Mouse (Mus musculus) left cerebral cortex, adult 2 months (tissue): ENCODE measurements around the gene Klhl28. TPM values are rescaled to one million over a fixed set of nuclear protein-coding genes. Genes with fewer than 3 reads are reported as not detected.

Experiments used
- DNase-seq, 2 experiments: peaks; one replicate each; pipeline ENCODE4 v3.0.0; 2021 to 2022; ENCODE audit warnings: low spot score in 2 of 2, mixed read lengths in 1 of 2; ENCODE audit errors: extremely low spot score in 1 of 2
- H3K27ac ChIP-seq: fragments of 200-600 bp; 2 replicates; pipeline ENCODE4 v1.8.1; 2022
- H3K4me3 ChIP-seq: fragments of 200-600 bp; 2 replicates; pipeline ENCODE4 v1.8.1; 2022
- CTCF ChIP-seq: fragments of 200-600 bp; IDR thresholded peaks from 2 replicates; pipeline ENCODE4 v1.8.1; 2022; ENCODE audit warnings: antibody characterized with exemption, mild to moderate bottlenecking, moderate library complexity
- intact Hi-C: fragments of 180-260 bp; cut with DNase I; formaldehyde crosslinking; loops from one replicate; pipeline ENCODE4 v1.15.1; 2025
- total RNA-seq, 2 experiments: library from RNA; stranded (reverse); gene quantifications; 2 replicates each; pipeline ENCODE4 v1.2.3; 2021

Klhl28 gene
- total RNA-seq, 2 experiments from 2014 or later: 22.9 to 24.2 TPM

DNA sequence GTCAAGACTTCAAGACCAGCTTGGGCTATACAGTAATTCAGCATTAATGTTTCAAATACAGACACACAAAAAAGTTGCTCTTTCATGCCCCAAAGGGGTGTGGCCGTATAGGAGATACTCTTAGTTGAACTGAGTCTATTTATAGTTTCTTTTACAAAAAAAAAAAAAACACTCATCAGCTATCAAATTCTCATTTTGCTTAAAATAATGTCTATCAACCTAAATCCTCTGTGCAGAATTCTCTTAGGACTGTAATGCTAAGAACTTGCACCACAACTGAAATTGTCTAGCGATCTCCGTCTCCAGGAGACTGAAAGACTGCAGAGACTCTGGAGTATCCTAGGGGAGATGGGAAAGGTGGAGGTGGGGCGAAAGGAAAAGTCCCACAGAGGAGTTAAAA is 774 bp downstream of the Klhl28 start:
- intact Hi-C loops: no loop called here
- Histone ChIP-seq H3K4me3 (peak overlapping the region; percentile 77), H3K27ac (no peak overlapping the region)
- DNase-seq: no peak
- no peak for TF ChIP-seq CTCF

DNA sequence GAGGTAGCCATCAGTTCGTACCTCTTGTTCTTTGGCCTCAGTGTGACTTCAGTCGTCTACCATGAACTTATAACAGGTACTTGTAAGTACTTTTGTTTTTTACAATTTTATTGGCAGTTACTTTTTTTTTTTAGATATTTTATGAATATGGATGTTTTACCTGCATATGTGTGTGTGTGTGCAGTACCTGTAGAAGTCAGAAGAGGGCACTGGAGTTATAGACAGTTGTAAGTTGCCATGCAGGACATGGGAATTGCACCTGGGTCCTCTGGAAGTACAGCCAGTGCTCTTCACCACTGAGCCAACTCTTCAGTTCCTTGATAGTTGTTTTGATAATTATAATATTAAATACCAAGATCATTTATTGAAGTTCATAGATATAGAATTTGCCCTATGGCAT is 27.8 kb downstream of the Klhl28 start:
- H3K27ac ChIP-seq: no peak overlapping the region
- intact Hi-C loops: no loop called here
- TF ChIP-seq CTCF: peak; percentile 21; the same call in 1 of the 2 replicates
- no peak for DNase-seq
- no peak overlapping the region for H3K4me3 ChIP-seq

DNA sequence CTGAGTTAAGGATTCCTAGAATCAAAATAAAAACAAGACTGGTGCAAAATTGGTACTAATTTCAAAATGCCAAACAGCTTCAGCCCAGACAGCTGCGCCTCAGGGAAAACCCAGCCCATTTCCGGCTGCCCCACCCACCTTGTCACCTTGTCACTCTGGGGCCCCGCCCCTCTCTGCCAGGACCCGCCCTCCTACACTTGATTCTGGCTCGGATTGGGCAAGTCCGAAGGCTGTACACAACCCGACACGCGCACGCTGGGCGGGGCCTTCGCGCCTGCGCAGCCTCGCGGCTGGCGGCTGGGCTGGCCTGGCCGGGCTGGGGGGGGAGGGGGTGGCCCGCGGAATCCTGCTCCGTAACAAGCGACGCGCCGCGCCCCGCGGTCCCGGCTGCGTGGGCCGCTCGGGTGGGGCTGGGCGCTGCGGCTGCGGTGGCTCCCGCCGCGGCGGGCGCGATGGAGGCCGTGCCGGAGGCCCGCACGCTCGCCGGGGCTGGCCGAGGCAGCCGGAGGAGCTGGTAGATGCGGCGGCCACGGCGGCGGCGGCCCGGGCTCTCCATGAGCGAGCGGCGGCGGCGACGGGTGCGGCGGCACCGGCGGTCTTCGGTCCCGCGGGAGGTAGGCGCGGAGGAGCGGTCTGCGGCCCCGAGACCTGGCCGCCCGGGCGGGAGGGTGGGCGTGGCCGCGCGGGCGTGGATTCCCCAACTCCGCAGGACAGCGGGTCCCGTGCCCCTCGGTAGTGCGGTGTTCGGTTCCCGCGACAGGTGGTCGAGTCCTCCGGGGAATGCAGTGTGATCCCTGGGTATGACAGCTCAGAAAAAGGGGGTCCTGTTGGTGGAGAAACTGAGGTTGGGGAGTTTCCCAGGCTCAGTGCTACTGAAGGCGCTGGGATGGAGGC is 47.5 kb downstream of the Klhl28 start, which contains the start of gene Gm527:
Gene Gm527, plus strand, starts transcription at position 329 of the 894 bp plus-strand sequence.
- DNase-seq: peak; percentile 92 to 93
- Histone ChIP-seq H3K27ac (peak within 1 kb of the TSS; percentile 50; the same call in 1 of the 2 replicates), H3K4me3 (peak within 1 kb of the TSS; percentile 85)
- no peak for TF ChIP-seq CTCF
- intact Hi-C loops: no loop called here

DNA sequence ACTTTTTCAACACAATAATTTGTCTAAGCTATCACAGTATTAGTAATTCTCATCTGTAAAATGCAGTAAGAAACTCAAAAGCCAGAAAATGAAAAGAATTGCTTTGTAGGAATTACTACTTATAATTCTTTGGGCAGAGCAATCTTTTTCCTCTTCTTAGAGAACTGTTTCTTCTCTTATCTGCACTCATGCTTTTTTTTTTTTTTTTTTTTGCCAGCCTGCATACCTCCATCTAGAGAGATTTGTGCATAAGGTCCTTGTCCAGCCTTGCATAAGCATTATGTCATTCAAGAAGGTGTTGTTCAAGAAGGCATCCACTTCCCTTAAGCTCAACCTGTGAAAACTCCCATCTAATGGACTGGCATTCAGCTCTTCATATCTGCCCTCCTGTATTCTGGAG is 48.6 kb downstream of the Klhl28 start:
- H3K4me3 ChIP-seq: no peak overlapping the region
- H3K27ac ChIP-seq: no peak overlapping the region
- intact Hi-C loops: no loop called here
- TF ChIP-seq CTCF: no peak
- no peak for DNase-seq

DNA sequence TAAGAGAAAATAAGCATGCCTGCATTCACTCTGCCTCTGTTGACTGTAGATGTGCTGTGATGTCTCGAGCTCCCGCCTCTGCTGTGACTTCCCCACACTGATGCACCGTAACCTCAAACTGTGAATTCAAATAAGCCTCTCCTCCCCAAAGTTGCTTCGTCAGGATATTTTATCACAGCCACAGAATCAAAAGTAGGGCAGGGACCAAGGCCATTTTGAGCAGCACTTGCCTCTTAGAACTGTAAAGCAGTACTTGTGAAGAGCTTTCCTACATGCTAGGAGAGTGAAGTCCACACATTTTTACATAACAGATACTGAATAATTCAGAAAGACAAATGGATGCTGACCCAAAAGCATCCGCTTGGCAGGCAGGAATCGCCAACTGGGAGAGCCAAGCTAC is 52.3 kb downstream of the Klhl28 start:
- intact Hi-C loops: no loop called here

DNA sequence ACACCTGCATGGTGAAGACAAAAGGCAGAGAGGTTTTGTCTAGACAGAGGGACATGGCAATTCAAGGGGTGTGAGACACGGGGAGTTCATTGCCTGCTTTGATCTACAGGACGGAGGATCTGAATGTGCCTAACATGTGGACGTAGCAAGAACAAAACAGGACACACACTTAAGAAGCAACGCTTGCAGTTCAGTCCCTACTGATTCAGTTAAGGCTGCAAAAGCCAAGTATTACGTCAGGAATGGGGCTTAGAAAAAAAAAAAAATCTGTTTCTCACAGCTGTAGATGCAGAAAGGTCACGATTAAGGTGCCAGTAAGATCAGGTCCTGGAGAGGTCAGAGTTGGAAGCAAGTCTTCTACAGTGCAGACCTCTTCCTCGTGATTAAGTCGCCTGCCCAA is 62.1 kb downstream of the Klhl28 start:
- intact Hi-C loops: no loop called here
- TF ChIP-seq CTCF: no peak
- H3K27ac ChIP-seq: no peak overlapping the region
- no peak overlapping the region for H3K4me3 ChIP-seq
- DNase-seq: no peak

More for the DNA sequence above, 52.3 kb downstream of the Klhl28 start:
- peak overlapping the region; percentile 19; the same call in 1 of the 2 replicates for H3K27ac ChIP-seq
- no peak for TF ChIP-seq CTCF
- no peak overlapping the region for H3K4me3 ChIP-seq
- DNase-seq: no peak

DNA sequence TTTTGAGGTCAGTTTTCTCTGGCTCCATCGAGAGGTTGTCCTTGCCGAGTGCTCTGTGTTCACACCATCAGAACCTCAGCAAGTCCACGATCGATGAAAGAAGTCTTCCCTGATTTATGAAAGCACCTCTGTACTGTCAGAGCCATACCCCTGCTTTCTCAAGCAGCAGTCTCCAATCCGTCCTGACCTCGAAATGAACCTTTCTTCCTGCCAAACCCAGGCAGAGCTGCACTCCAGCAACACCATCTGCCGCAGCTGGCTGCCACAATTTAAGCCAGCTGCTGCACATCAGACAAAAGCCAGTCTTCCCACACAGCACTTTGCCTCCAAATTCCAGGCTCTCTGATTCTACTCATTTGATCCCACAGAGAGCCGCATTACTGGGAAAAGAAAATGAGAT is 62.8 kb downstream of the Klhl28 start:
- Histone ChIP-seq H3K27ac (no peak overlapping the region), H3K4me3 (no peak overlapping the region)
- no peak for TF ChIP-seq CTCF
- DNase-seq: no peak
- intact Hi-C loops: no loop called here

DNA sequence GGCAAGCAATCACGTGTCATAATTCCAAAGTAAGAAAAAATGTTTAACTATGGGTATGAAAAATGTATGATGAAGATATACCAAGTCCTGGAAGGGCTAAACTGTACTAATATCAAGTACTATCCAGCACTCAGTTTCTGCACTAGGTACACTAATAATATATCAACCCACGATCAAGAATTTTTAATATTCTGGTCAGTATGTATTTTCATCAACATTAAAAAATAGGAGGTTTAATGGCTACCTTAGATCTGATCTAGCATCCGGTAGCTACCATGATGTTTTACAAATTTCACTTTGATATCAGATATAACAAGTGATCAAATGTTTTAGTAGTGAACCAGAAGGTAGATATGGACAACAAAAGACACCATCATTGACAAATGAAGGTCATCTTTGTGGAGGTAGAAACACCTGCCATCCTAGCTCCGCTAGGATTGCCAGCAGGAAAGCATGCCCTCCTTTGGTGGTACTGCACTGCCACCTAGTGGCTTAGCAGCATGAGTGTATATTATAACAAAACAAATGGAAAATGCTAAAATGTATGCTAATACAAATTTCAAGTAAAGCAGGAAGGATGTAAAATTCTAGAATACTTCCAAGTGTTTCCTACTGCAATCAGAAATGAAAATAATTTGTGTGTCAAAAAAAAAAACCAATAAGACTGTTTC is 68.1 kb downstream of the Klhl28 start:
- DNase-seq: peak; percentile 40 to 75
- peak; percentile 93 for TF ChIP-seq CTCF
- intact Hi-C loops: no loop called here
- Histone ChIP-seq H3K4me3 (no peak overlapping the region), H3K27ac (no peak overlapping the region)

Other genes starting within 250 kb of the Klhl28 start
- gene Gm527, start 47.6 kb downstream of the Klhl28 start, total RNA-seq: 10 to 100 TPM; 15.1 to 15.7 TPM
- 10 to 100 TPM; 56.0 to 57.0 TPM for gene Togaram1, start 270 bp upstream of the Klhl28 start, total RNA-seq
- gene Prpf39, start 70.8 kb upstream of the Klhl28 start, total RNA-seq: 10 to 100 TPM; 41.6 to 44.9 TPM
- gene Fkbp3, start 108.5 kb upstream of the Klhl28 start, total RNA-seq: 100 to 1,000 TPM; 152 to 162 TPM
- 10 to 100 TPM; 15.9 to 17.9 TPM for gene Fancm, start 110.1 kb upstream of the Klhl28 start, total RNA-seq
- gene Mis18bp1, start 207.1 kb upstream of the Klhl28 start, total RNA-seq: under 1 TPM; 0.19 to 0.48 TPM